Mouse (Mus musculus) liver, postnatal 0 days (tissue): ENCODE data around the gene Gm44965. TPM values are rescaled to one million over a fixed set of nuclear protein-coding genes. Genes with fewer than 3 reads are reported as not detected.

Source experiments
- ATAC-seq: fragments of 200-750 bp; cut with Nextera tagmentation; 2 replicates; pipeline ENCODE4 v1.8.0; 2017; ENCODE audit warnings: mild to moderate bottlenecking, moderate library complexity
- DNase-seq: peaks from one replicate; pipeline ENCODE4 v3.0.0-alpha.2; 2016
- H3K27ac ChIP-seq: fragments of 300-500 bp; sonication (generic); 2 replicates; pipeline ENCODE4 v1.5.1; 2014; ENCODE audit warnings: antibody characterized with exemption, moderate library complexity, mild to moderate bottlenecking, low read depth
- H3K27me3 ChIP-seq: fragments of 300-500 bp; sonication (generic); 2 replicates; pipeline ENCODE4 v1.6.1; 2014; ENCODE audit warnings: low read length, control low read depth, mixed read lengths; ENCODE audit not compliant: insufficient read depth
- H3K36me3 ChIP-seq: fragments of 300-500 bp; sonication (generic); replicated peaks from 2 replicates; pipeline ENCODE4 v1.6.1; 2014; ENCODE audit warnings: mild to moderate bottlenecking, control low read depth, low read length, moderate library complexity, mixed read lengths; ENCODE audit not compliant: insufficient read depth
- H3K4me1 ChIP-seq: fragments of 300-500 bp; sonication (generic); 2 replicates; pipeline ENCODE4 v1.6.1; 2014; ENCODE audit warnings: antibody characterized with exemption, mild to moderate bottlenecking, control low read depth; ENCODE audit not compliant: insufficient read depth
- H3K4me2 ChIP-seq: fragments of 300-500 bp; sonication (generic); 2 replicates; pipeline ENCODE4 v1.6.1; 2014; ENCODE audit warnings: low read depth, mild to moderate bottlenecking, low read length, moderate library complexity, mixed read lengths
- H3K4me3 ChIP-seq: fragments of 300-500 bp; sonication (generic); 2 replicates; pipeline ENCODE4 v1.5.1; 2014; ENCODE audit warnings: low read depth, low read length
- H3K9ac ChIP-seq: fragments of 300-500 bp; sonication (generic); replicated peaks from 2 replicates; pipeline ENCODE4 v1.6.1; 2014; ENCODE audit warnings: mild to moderate bottlenecking, moderate library complexity
- H3K9me3 ChIP-seq: fragments of 300-500 bp; sonication (generic); 2 replicates; pipeline ENCODE4 v1.6.1; 2016; ENCODE audit warnings: mild to moderate bottlenecking, control low read depth, low read length, mixed read lengths
- CTCF ChIP-seq: sonication (generic); IDR thresholded peaks from 2 replicates; pipeline ENCODE4 v1.5.1; 2016; ENCODE audit warnings: antibody characterized with exemption, low read depth
- EP300 ChIP-seq: IDR thresholded peaks from 2 replicates; pipeline ENCODE4 v1.6.1; 2016; ENCODE audit warnings: antibody characterized with exemption, low read depth, mild to moderate bottlenecking
- WGBS: fragments of 180-500 bp; shearing (Covaris S2); extraction: QIAGEN DNeasy Blood & Tissue Kit; methylation state at CpG from one replicate; pipeline ENCODE4 v1.1.7; 2014; ENCODE audit not compliant: insufficient replicate concordance; 5-methylcytosine and 5-hydroxymethylcytosine counted together
- polyA plus RNA-seq: library from polyadenylated mRNA; unstranded; fragments of >200 nt; fragmentation: Nextera tagmentation; extraction: Ambion mirVana; gene quantifications from 2 replicates; pipeline ENCODE4 v1.2.1, GENCODE M21; 2015

The Gm44965 gene
- polyA plus RNA-seq, 1 experiment from 2014 or later, result not detected

DNA sequence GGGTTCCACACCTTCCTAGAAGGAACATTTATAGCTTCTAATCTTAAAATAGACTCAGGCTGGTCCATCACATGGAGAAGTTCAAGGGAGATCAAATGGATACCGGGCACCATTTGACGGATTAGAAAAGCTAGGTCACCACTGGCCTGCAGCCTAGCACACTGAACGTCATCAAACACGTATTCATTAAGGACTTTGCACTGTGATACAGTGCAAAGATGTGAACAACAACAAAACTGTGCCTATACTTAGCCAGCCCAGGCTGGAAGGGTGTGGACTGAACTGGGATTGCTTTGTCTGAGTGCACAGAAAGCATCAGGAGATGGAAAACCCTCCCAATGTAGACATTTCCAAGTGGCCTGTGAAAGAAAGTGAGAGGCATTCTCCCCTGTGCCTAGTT lies 39.9 kb upstream of the Gm44965 start:
- Histone ChIP-seq H3K27me3 (no peaks in the 10 kb centered on the region), H3K27ac (peak overlapping the region; percentile 96), H3K4me2 (peak overlapping the region; percentile 76), H3K9ac (peak overlapping the region; percentile 65), H3K4me3 (peak overlapping the region; percentile 56; the same call in 1 of the 2 replicates), H3K36me3 (no peaks in the 10 kb centered on the region), H3K4me1 (peaks cover 16% of the 10 kb centered on the region), H3K9me3 (no peaks in the 10 kb centered on the region)
- TF ChIP-seq CTCF (no peak), EP300 (no peak)
- DNase-seq (no peak), ATAC-seq (peak; percentile 40)
- WGBS, result 78% methylated on average over 4 of the region's 4 CpGs

DNA sequence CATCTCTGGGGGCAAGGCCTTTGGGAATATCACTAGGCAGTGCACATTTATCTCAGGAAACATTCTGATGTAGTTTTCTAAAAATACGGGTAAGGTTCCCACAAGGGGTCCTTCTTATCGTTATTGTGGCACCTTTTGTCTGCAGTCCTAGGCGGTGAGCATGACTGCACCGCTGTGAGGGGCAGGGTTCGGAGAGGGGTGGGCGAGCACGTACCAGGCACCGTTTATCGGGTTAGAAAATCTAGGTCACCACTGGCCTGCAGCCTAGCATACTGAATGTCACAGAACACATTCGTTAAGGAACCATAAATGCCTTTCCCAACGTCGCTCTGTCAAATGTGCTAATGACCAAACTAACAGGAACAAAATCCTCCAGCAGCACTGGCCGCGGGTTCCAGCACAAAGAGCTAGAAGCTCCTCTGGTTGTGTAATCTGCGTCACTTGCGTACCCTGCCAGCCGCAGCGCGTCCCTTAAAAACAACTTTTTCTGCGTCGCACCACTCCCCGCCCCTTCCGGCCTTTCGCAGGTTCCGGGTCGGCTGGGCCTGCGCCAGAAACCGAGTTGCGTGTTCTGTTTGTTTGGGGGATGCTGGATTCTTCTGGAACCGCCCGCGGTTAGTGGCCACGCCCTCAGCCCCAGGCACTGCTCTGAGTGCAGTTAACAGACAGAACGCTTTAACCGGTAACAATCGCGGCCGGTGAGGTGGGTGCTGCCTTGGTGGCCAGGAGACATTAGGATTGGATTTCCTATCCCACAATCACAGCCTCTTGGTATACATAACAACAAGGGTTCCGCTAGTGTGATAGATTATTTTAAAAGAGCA lies 39.2 kb upstream of the Gm44965 start, which contains the start of gene Lrrc61:
Gene Lrrc61, plus strand, starts transcription at position 517 of the 824 bp plus-strand sequence.
- H3K9me3 ChIP-seq, result no peaks in the 10 kb centered on the region
- peak; percentile 95 for ATAC-seq
- H3K36me3 ChIP-seq, result no peaks in the 10 kb centered on the region
- H3K4me2 ChIP-seq, result peak within 1 kb of the TSS; percentile 76
- peak; percentile 95 for DNase-seq
- WGBS, result under 1% methylated on average over 39 of the region's 39 CpGs
- no peaks in the 10 kb centered on the region for H3K27me3 ChIP-seq
- H3K4me3 ChIP-seq, result peak within 1 kb of the TSS; percentile 56
- H3K27ac ChIP-seq, result peak within 1 kb of the TSS; percentile 96
- TF ChIP-seq EP300 (peak; percentile 78), CTCF (no peak)
- H3K9ac ChIP-seq, result peak within 1 kb of the TSS; percentile 65
- peaks cover 16% of the 10 kb centered on the region for H3K4me1 ChIP-seq

DNA sequence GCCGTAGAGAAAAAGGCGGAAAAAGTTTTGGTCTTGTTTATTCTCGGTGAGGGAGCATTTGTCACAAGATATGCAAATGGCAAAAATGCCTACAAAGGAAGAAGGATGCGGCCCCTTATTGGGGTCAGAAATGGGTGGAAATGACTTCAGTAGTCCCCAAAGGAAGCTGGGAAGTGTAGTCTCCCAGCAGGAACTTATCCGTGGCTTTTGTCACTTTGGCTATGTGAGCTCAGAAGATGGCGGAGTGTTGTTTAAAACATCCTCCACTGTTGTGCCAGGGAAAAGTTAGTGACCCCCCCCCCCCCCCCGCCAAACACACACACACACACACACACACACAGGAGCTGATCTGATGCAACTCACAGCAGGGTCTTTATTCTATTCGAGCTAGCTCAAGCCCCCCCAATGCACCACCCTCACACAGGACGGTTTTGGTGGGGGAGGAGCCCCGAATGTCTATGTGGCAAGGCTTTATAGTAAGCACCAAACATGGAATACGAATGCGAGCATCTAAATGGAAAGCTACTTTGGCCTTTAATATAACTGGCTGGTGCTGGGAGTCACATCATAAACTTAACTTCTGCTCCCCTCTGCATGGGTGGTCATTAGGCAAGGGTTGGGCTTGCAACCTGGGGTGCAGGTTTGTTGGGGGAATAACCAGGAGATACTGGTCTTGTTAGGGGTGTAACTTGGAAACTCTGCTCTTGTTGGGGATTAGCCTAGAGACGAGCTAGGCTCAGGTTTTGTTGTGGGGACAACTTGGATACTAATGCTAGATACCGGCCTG lies 38.4 kb upstream of the Gm44965 start:
- WGBS, result 31% methylated on average over 14 of the region's 14 CpGs
- no peaks in the 10 kb centered on the region for H3K9me3 ChIP-seq
- peak overlapping the region; percentile 56 for H3K4me3 ChIP-seq
- H3K4me1 ChIP-seq, result peaks cover 16% of the 10 kb centered on the region
- no peaks in the 10 kb centered on the region for H3K27me3 ChIP-seq
- no peaks in the 10 kb centered on the region for H3K36me3 ChIP-seq
- ATAC-seq (peak; percentile 73), DNase-seq (peak; percentile 48)
- TF ChIP-seq EP300 (no peak), CTCF (no peak)
- H3K9ac ChIP-seq, result peak overlapping the region; percentile 65
- peak overlapping the region; percentile 76 for H3K4me2 ChIP-seq
- peak overlapping the region; percentile 96 for H3K27ac ChIP-seq

DNA sequence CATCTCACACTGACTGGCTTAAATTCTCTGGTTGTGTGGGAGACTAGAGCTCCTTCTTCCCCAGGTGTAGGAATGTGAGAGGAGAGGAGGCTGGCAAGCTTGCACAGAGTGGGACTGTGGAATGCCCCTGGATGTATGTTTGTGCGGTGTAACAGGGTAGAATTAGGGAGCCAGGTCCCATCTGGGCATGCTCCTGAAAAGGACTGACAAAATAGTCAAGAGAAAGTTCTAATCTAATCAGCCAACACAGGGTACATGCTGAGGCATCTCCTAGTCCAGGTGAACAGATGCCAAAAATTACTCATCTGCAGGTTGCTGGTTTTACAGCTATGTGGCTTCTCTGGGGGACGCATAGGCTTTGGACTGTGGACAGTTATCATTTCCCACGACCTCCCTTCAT lies 37.8 kb upstream of the Gm44965 start:
- H3K27ac ChIP-seq, result no peak overlapping the region
- no peak for ATAC-seq

DNA sequence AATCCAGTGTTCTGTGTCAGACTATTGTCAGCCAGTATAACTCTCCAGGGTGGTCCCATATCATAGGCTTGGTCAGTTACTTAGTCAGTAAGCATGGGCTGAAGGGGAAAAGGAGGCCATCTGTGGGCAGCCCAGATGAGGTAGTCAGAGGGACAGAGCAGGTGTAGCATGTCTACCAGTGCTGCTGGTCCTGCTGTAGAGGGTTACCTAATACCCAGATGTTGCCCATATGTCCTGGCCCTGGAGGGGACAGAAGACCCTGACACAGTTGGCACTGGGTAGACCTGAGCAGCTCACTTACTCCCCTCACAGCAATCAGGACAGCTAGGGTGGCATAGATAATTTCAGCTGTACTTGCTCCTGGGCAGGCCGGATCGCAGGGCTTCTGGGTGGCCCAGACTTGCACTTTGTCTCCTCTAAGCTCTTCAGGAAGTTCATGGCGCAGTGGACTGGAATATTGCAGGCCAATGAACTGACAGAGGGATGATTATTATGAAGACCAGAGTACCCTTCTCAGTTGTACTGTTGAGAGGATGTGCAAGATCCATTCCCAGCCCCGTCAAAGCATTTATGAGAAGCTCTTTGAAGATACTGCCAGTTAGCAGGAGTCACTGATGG lies 27.9 kb upstream of the Gm44965 start:
- Histone ChIP-seq H3K9me3 (no peaks in the 10 kb centered on the region), H3K4me2 (no peak overlapping the region), H3K4me1 (peaks cover 10% of the 10 kb centered on the region), H3K9ac (no peak overlapping the region), H3K27ac (no peak overlapping the region), H3K4me3 (no peak overlapping the region), H3K27me3 (no peaks in the 10 kb centered on the region), H3K36me3 (no peaks in the 10 kb centered on the region)
- DNase-seq (no peak), ATAC-seq (peak; percentile 8; the same call in 1 of the 2 replicates)
- WGBS, result 80% methylated on average over 4 of the region's 4 CpGs
- no peak for TF ChIP-seq CTCF
- no peak for TF ChIP-seq EP300

More for the DNA sequence above, 37.8 kb upstream of the Gm44965 start:
- TF ChIP-seq EP300 (no peak), CTCF (no peak)
- H3K27me3 ChIP-seq, result no peaks in the 10 kb centered on the region
- H3K4me2 ChIP-seq, result no peak overlapping the region
- H3K36me3 ChIP-seq, result no peaks in the 10 kb centered on the region
- 85% methylated on average over 3 of the region's 3 CpGs for whole genome bisulfite sequencing
- no peak overlapping the region for H3K4me3 ChIP-seq
- no peaks in the 10 kb centered on the region for H3K9me3 ChIP-seq
- no peak for DNase-seq
- H3K4me1 ChIP-seq, result peaks cover 16% of the 10 kb centered on the region
- H3K9ac ChIP-seq, result no peak overlapping the region

DNA sequence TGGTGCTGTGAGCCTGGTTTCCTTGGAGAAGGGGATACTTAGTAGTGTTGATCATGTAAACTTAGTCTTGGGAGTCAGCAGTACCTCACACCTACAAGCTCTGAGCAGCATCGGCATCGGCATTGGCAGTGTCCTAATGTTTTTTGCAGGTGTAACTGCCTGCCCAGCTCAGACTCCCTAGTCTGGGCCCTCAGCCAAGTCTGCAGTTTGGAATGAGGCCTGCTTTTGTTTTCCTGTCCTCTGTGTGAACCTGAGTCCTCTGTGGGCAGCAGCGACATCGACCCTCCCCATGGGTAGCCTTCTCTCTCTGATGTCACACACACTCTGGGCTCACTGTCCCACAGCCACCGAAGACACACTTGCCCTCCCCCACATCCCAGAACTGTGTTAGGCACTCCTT lies 27.4 kb upstream of the Gm44965 start:
- Histone ChIP-seq H3K4me1 (peaks cover 15% of the 10 kb centered on the region), H3K27ac (peak overlapping the region; percentile 64), H3K9me3 (no peaks in the 10 kb centered on the region), H3K36me3 (no peaks in the 10 kb centered on the region), H3K9ac (no peak overlapping the region), H3K4me3 (no peak overlapping the region), H3K4me2 (no peak overlapping the region), H3K27me3 (no peaks in the 10 kb centered on the region)
- DNase-seq (peak; percentile 78), ATAC-seq (peak; percentile 86)
- TF ChIP-seq CTCF, result no peak
- TF ChIP-seq EP300, result no peak
- 57% methylated on average over 5 of the region's 5 CpGs for WGBS
